Mouse (Mus musculus) thymus, postnatal 25 days (tissue): ENCODE results near the gene Gm17018.
A peak's percentile ranks its signal among the peaks of the same experiment; 100 is the strongest.

Source experiments
- DNase-seq: peaks from one replicate; pipeline ENCODE4 v3.0.0; 2022

Gm17018 gene

GRCm38 (mm10) chr19:45628649-45629048 is 68.2 kb downstream of the Gm17018 start:
- no peak for DNase-seq

GRCm38 (mm10) chr19:45629219-45629618 is 68.8 kb downstream of the Gm17018 start:
- peak; percentile 45 for DNase-seq
